ENCODE assay signal across 26 mouse cellular contexts in the genomic region with DNA sequence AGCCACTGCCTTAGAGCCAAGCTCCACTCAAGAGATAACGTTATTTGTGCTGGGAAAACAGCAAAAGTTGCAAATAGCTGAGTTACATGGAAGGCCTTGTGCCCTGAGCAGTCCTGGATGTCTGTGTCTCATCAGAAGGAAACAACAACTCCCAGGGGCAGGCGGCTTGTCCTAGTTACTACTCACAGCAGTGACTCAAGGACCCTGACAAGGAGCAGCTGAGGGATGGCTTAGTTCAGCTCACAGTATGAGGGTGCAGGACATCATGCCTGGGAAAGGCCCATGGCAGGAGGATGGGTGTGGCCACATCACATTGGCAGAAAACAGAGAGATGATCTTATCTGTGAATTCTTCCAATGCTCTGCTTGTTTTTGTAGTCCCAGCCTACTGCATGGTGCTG.
DNase-seq lines count a peak whose midpoint lies in the region; ATAC-seq and TF ChIP-seq lines count a peak whose summit lies in the region.
"Had no signal": no experiment of that assay in that cellular context is flagged by ENCODE, and none has a peak within 500 bp of the region (broad histone marks: within the 10 kb centered on the region; RNA-seq: fewer than 3 reads in every experiment).

No protein-coding gene starts in this region.

- TF ChIP-seq CTCF in liver, postnatal 0 days (IDR thresholded peaks at IDR 0.05; ENCODE audit: low read depth) = no peak

- no peak overlapping the region for H3K4me2 ChIP-seq in liver, postnatal 0 days (ENCODE audit: low read depth, low read length)
- H3K4me2 ChIP-seq: heart, embryonic 12.5 days; heart, embryonic 15.5 days; hindbrain, embryonic 14.5 days had no signal

- TF ChIP-seq EP300 in liver, postnatal 0 days (IDR thresholded peaks at IDR 0.05; ENCODE audit: low read depth) = no peak

- WGBS in liver, postnatal 0 days (ENCODE audit: insufficient replicate concordance) = 47% methylated on average over 2 of the region's 2 CpGs

- no peaks in the 10 kb centered on the region for H3K36me3 ChIP-seq in liver, postnatal 0 days (replicated peaks; ENCODE audit: insufficient read depth, low read length)
- H3K36me3 ChIP-seq: G1E; heart, embryonic 12.5 days; heart, embryonic 15.5 days had no signal

- H3K4me3 ChIP-seq in liver, postnatal 0 days (ENCODE audit: low read depth, low read length) = no peak overlapping the region
- H3K4me3 ChIP-seq: gastrocnemius, adult 2 months; heart, embryonic 12.5 days; heart, embryonic 15.5 days had no signal

- peak; percentile 95 for DNase-seq in heart, adult 11 months
- DNase-seq in heart, postnatal 14 days = no peak
- no peak for DNase-seq in liver, postnatal 0 days
- DNase-seq in liver = no peak
- no peak for DNase-seq in left cerebral cortex, adult 9 months (ENCODE audit: low spot score in 2 of 2)
- DNase-seq: adrenal gland, adult 8-10 months; adrenal gland, postnatal 25 days; cerebellum, adult 11-12 months; cerebellum, adult 8-10 months; cerebellum, postnatal 10 days; cerebellum, postnatal 36 days; forebrain, postnatal 0 days; gastrocnemius, adult 2 months; gastrocnemius, postnatal 14 days; heart, postnatal 10 days; heart, postnatal 4 days had no signal

- ATAC-seq in liver, postnatal 0 days = no peak
- peak; percentile 21; the same call in 1 of the 2 replicates for ATAC-seq in megakaryocyte progenitor cell, adult 5-6 weeks (replicated peaks; ENCODE audit: poor library complexity)
- ATAC-seq: activated CD4-positive, CD25-positive, alpha-beta regulatory T cell, adult 4 months; forebrain, embryonic 14.5 days; forebrain, postnatal 0 days; hindbrain, postnatal 0 days; inflammation-experienced regulatory T-cells, adult 6 months; intestine, embryonic 16.5 days had no signal

- H3K27me3 ChIP-seq in liver, postnatal 0 days (ENCODE audit: insufficient read depth, low read length) = no peaks in the 10 kb centered on the region
- H3K27me3 ChIP-seq: heart, embryonic 12.5 days; heart, embryonic 15.5 days had no signal

- peaks cover 8% of the 10 kb centered on the region; the same call in 1 of the 2 replicates for H3K4me1 ChIP-seq in liver, postnatal 0 days (ENCODE audit: insufficient read depth)
- H3K4me1 ChIP-seq: heart, embryonic 12.5 days; heart, embryonic 15.5 days had no signal

- intact Hi-C loops in heart, postnatal 14 days (cut with DNase I) = no loop called here

- no peaks in the 10 kb centered on the region for H3K9me3 ChIP-seq in liver, postnatal 0 days (ENCODE audit: low read length)
- H3K9me3 ChIP-seq: G1E; heart, embryonic 12.5 days; heart, embryonic 15.5 days had no signal

- H3K9ac ChIP-seq in liver, postnatal 0 days (replicated peaks) = no peak overlapping the region
- H3K9ac ChIP-seq: forebrain, postnatal 0 days; heart, embryonic 12.5 days; heart, embryonic 15.5 days; hindbrain, embryonic 14.5 days had no signal

- H3K27ac ChIP-seq in liver, postnatal 0 days (ENCODE audit: low read depth) = 0 out of 2 replicates have a peak overlapping the region, but pooled peaks have one; percentile 36
- H3K27ac ChIP-seq: gastrocnemius, adult 2 months; heart, embryonic 15.5 days; hindbrain, embryonic 14.5 days; hindbrain, postnatal 0 days had no signal
